Mouse (Mus musculus) MEL (cell line): ENCODE data around the gene Smarcb1.

Experiments used
- CTCF ChIP-seq, 3 experiments: IDR thresholded peaks in 2 of 3; conservative IDR thresholded peaks in 1 of 3; 2 replicates each; pipeline ENCODE4 v1.5.1; 2011 to 2012; ENCODE audit warnings: low read length in 3 of 3, low read depth in 2 of 3, mild to moderate bottlenecking in 2 of 3, improper control_type of control experiment in 1 of 3, inconsistent platforms in 1 of 3, mixed read lengths in 1 of 3, moderate library complexity in 1 of 3; ENCODE audit not compliant: control insufficient read depth in 1 of 3, insufficient read depth in 1 of 3, poor library complexity in 1 of 3, severe bottlenecking in 1 of 3
- MAZ ChIP-seq: IDR thresholded peaks from 2 replicates; pipeline ENCODE4 v1.6.1; 2012; ENCODE audit warnings: low read depth, mild to moderate bottlenecking, inconsistent platforms, low read length, improper control_type of control experiment
- MEF2A ChIP-seq: IDR thresholded peaks from 2 replicates; pipeline ENCODE4 v1.6.1; 2014; ENCODE audit warnings: low read depth, mild to moderate bottlenecking, inconsistent platforms, low read length, improper control_type of control experiment; ENCODE audit not compliant: poor library complexity, insufficient replicate concordance, severe bottlenecking; ENCODE audit errors: extremely low read depth
- MYB ChIP-seq: IDR thresholded peaks from 2 replicates; pipeline ENCODE4 v1.6.1; 2011; ENCODE audit warnings: mild to moderate bottlenecking, low read depth, low read length, improper control_type of control experiment
- NRF1 ChIP-seq: IDR thresholded peaks from 2 replicates; pipeline ENCODE4 v1.6.1; 2014; ENCODE audit warnings: low read depth, mild to moderate bottlenecking, inconsistent platforms, low read length, improper control_type of control experiment, moderate library complexity; ENCODE audit not compliant: poor library complexity, insufficient read depth, severe bottlenecking
- POLR2A ChIP-seq, 2 experiments: IDR thresholded peaks; 2 replicates each; pipeline ENCODE4 v1.6.1; 2011 to 2012; ENCODE audit warnings: low read length in 2 of 2, mild to moderate bottlenecking in 2 of 2, control low read depth in 1 of 2, improper control_type of control experiment in 1 of 2, low read depth in 1 of 2, moderate library complexity in 1 of 2; ENCODE audit not compliant: control insufficient read depth in 1 of 2, insufficient read depth in 1 of 2, poor library complexity in 1 of 2
- POLR2AphosphoS2 ChIP-seq: IDR thresholded peaks from 2 replicates; pipeline ENCODE4 v1.6.1; 2011; ENCODE audit warnings: low read length, improper control_type of control experiment
- RCOR1 ChIP-seq: IDR thresholded peaks from 2 replicates; pipeline ENCODE4 v1.6.1; 2012; ENCODE audit warnings: low read depth, mild to moderate bottlenecking, inconsistent platforms, low read length, improper control_type of control experiment
- SMC3 ChIP-seq: IDR thresholded peaks from 2 replicates; pipeline ENCODE4 v1.6.1; 2011; ENCODE audit warnings: low read depth, low read length, improper control_type of control experiment
- TBP ChIP-seq: IDR thresholded peaks from 2 replicates; pipeline ENCODE4 v1.8.0; 2011; ENCODE audit warnings: low read depth, low read length, improper control_type of control experiment
- ZKSCAN1 ChIP-seq: IDR thresholded peaks from 2 replicates; pipeline ENCODE4 v1.6.1; 2012; ENCODE audit warnings: low read depth, mild to moderate bottlenecking, inconsistent platforms, low read length, improper control_type of control experiment, moderate library complexity

- TF ChIP-seq POLR2AphosphoS2, result no peak
- no peak for TF ChIP-seq MEF2A
- no peak for TF ChIP-seq NRF1
- no peak for TF ChIP-seq CTCF (IDR thresholded peaks at IDR 0.05 in 2 of 3, conservative IDR thresholded peaks at IDR 0.05 in 1 of 3; ENCODE audit: control insufficient read depth in 1 of 3, insufficient read depth in 1 of 3, low read depth in 2 of 3, low read length in 3 of 3, poor library complexity in 1 of 3, severe bottlenecking in 1 of 3)
- TF ChIP-seq SMC3, result no peak
- TF ChIP-seq POLR2A (IDR thresholded peaks at IDR 0.05; ENCODE audit: control insufficient read depth in 1 of 2, insufficient read depth in 1 of 2, low read depth in 1 of 2, low read length in 2 of 2, poor library complexity in 1 of 2), result no peak
- no peak for TF ChIP-seq RCOR1
- no peak for TF ChIP-seq TBP
- TF ChIP-seq MYB, result no peak
- TF ChIP-seq ZKSCAN1, result no peak
- no peak for TF ChIP-seq MAZ
Measured at GRCm38 (mm10) chr10:75895730-75896129, 25.7 kb downstream of the Smarcb1 start.
